Mouse (Mus musculus) liver, adult 2 months (tissue): Measurements from ENCODE around the gene Etfb. TPM values are rescaled to one million over a fixed set of nuclear protein-coding genes. Genes with fewer than 3 reads are reported as not detected.

Source experiments
- DNase-seq: peaks from one replicate; pipeline ENCODE4 v3.0.0-alpha.2; 2011; ENCODE audit warnings: low read depth, low spot score; ENCODE audit errors: extremely low read depth
- H3K27ac ChIP-seq: fragments of 200-500 bp; replicated peaks from 2 replicates; pipeline ENCODE4 v1.5.1; 2012; ENCODE audit warnings: low read depth, mild to moderate bottlenecking, control low read depth, inconsistent platforms, low read length; ENCODE audit not compliant: insufficient read depth
- H3K27me3 ChIP-seq: fragments of 200-500 bp; 2 replicates; pipeline ENCODE4 v1.6.1; 2012; ENCODE audit warnings: mild to moderate bottlenecking, moderate library complexity, low read length, inconsistent platforms; ENCODE audit not compliant: control insufficient read depth, insufficient read depth
- H3K36me3 ChIP-seq: fragments of 200-500 bp; 2 replicates; pipeline ENCODE4 v1.6.1; 2012; ENCODE audit warnings: low read length, inconsistent platforms; ENCODE audit not compliant: control insufficient read depth, insufficient read depth
- H3K4me1 ChIP-seq: fragments of 200-500 bp; 2 replicates; pipeline ENCODE4 v1.6.1; 2011; ENCODE audit warnings: low read length; ENCODE audit not compliant: control insufficient read depth, insufficient read depth
- H3K4me3 ChIP-seq: fragments of 200-500 bp; 2 replicates; pipeline ENCODE4 v1.5.1; 2011; ENCODE audit warnings: low read depth, mild to moderate bottlenecking, control low read depth, low read length, moderate library complexity; ENCODE audit not compliant: insufficient read depth
- H3K79me2 ChIP-seq: fragments of 200-500 bp; 2 replicates; pipeline ENCODE4 v1.6.1; 2012; ENCODE audit warnings: inconsistent platforms, mild to moderate bottlenecking, low read length, moderate library complexity; ENCODE audit not compliant: control insufficient read depth, insufficient read depth
- H3K9ac ChIP-seq: fragments of 200-500 bp; 2 replicates; pipeline ENCODE4 v1.6.1; 2012; ENCODE audit warnings: low read depth, mild to moderate bottlenecking, control low read depth, inconsistent platforms, low read length
- CTCF ChIP-seq: fragments of 200-500 bp; IDR thresholded peaks from 2 replicates; pipeline ENCODE4 v1.5.1; 2011; ENCODE audit warnings: low read depth, low read length, control low read depth
- POLR2A ChIP-seq: fragments of 200-500 bp; IDR thresholded peaks from 2 replicates; pipeline ENCODE4 v1.6.1; 2011; ENCODE audit warnings: low read length, control low read depth; ENCODE audit not compliant: insufficient read depth; ENCODE audit errors: extremely low read depth
- WGBS: fragments of 180-500 bp; shearing (Covaris S2); methylation state at CpG from one replicate; pipeline ENCODE4 v1.1.7; 2018; 5-methylcytosine and 5-hydroxymethylcytosine counted together
- polyA plus RNA-seq: library from polyadenylated mRNA; depleted of rRNA; stranded (reverse); fragments of >200 nt; gene quantifications from 2 replicates; pipeline ENCODE4 v1.2.3, GENCODE M21; 2012
- total RNA-seq: library from RNA; depleted of rRNA; stranded (reverse); fragments of >200 nt; gene quantifications from 2 replicates; pipeline ENCODE4 v1.2.3, GENCODE M21; 2014

Gene Etfb
- total and polyA plus RNA-seq, 2 experiments: 330 to 572 TPM

GRCm38 (mm10) chr7:43417298-43417697 lies 26.6 kb upstream of the Etfb start:
- peak; percentile 21 for DNase-seq
- Histone ChIP-seq H3K36me3 (no peaks in the 10 kb centered on the region), H3K27ac (no peak overlapping the region), H3K79me2 (no peaks in the 10 kb centered on the region), H3K27me3 (no peaks in the 10 kb centered on the region), H3K4me3 (no peak overlapping the region), H3K4me1 (no peaks in the 10 kb centered on the region), H3K9ac (no peak overlapping the region)
- 89% methylated on average over 10 of the region's 10 CpGs for WGBS
- TF ChIP-seq POLR2A (no peak), CTCF (peak; percentile 15; the same call in 1 of the 2 replicates)

- peak; percentile 99 for TF ChIP-seq CTCF
- TF ChIP-seq POLR2A: no peak
- Histone ChIP-seq H3K27ac (no peak overlapping the region), H3K4me1 (no peaks in the 10 kb centered on the region), H3K9ac (no peak overlapping the region), H3K79me2 (no peaks in the 10 kb centered on the region), H3K4me3 (no peak overlapping the region), H3K36me3 (no peaks in the 10 kb centered on the region), H3K27me3 (no peaks in the 10 kb centered on the region)
- peak; percentile 45 for DNase-seq
- 22% methylated on average over 11 of the region's 11 CpGs for WGBS
Measured at GRCm38 (mm10) chr7:43422995-43423617, 20.8 kb upstream of the Etfb start.

- H3K36me3 ChIP-seq: no peaks in the 10 kb centered on the region
- H3K79me2 ChIP-seq: no peaks in the 10 kb centered on the region
- TF ChIP-seq CTCF (no peak), POLR2A (no peak)
- no peaks in the 10 kb centered on the region for H3K27me3 ChIP-seq
- no peak for DNase-seq
- no peak overlapping the region for H3K27ac ChIP-seq
- WGBS: 69% methylated on average over 3 of the region's 3 CpGs
- no peaks in the 10 kb centered on the region for H3K4me1 ChIP-seq
- no peak overlapping the region for H3K9ac ChIP-seq
- no peak overlapping the region for H3K4me3 ChIP-seq
Measured at GRCm38 (mm10) chr7:43423991-43424625, 19.8 kb upstream of the Etfb start.

- WGBS: 82% methylated on average over 8 of the region's 8 CpGs
- Histone ChIP-seq H3K36me3 (no peaks in the 10 kb centered on the region), H3K4me1 (no peaks in the 10 kb centered on the region), H3K9ac (no peak within 1 kb of the TSS), H3K4me3 (no peak within 1 kb of the TSS), H3K27ac (no peak within 1 kb of the TSS), H3K79me2 (no peaks in the 10 kb centered on the region), H3K27me3 (no peaks in the 10 kb centered on the region)
- no peak for DNase-seq
- TF ChIP-seq POLR2A (no peak), CTCF (no peak)
Measured at GRCm38 (mm10) chr7:43427406-43427805, 16.5 kb upstream of the Etfb start, which contains the start of gene Lim2. TSS of gene Lim2 (plus strand) at chr7:43427670.

- H3K27ac ChIP-seq: no peak overlapping the region
- H3K27me3 ChIP-seq: no peaks in the 10 kb centered on the region
- TF ChIP-seq CTCF (no peak), POLR2A (no peak)
- no peak overlapping the region for H3K4me3 ChIP-seq
- no peaks in the 10 kb centered on the region for H3K36me3 ChIP-seq
- no peaks in the 10 kb centered on the region for H3K79me2 ChIP-seq
- H3K4me1 ChIP-seq: no peaks in the 10 kb centered on the region
- H3K9ac ChIP-seq: no peak overlapping the region
- DNase-seq: no peak
- WGBS: 52% methylated on average over 4 of the region's 4 CpGs
Measured at GRCm38 (mm10) chr7:43429500-43429899, 14.4 kb upstream of the Etfb start.

- TF ChIP-seq POLR2A (no peak), CTCF (no peak)
- Histone ChIP-seq H3K4me1 (no peaks in the 10 kb centered on the region), H3K27ac (no peak overlapping the region), H3K27me3 (no peaks in the 10 kb centered on the region), H3K79me2 (no peaks in the 10 kb centered on the region), H3K4me3 (no peak overlapping the region), H3K36me3 (no peaks in the 10 kb centered on the region), H3K9ac (no peak overlapping the region)
- 73% methylated on average over 4 of the region's 4 CpGs for WGBS
- no peak for DNase-seq
Measured at GRCm38 (mm10) chr7:43432891-43433290, 11.0 kb upstream of the Etfb start.
